Mouse (Mus musculus) kidney, adult 2 months (tissue): ENCODE results near the gene Syndig1.

Experiments
- CTCF ChIP-seq: fragments of 200-500 bp; conservative IDR thresholded peaks from 2 replicates; pipeline ENCODE4 v1.5.1; 2011; ENCODE audit warnings: low read depth, mild to moderate bottlenecking, control low read depth, low read length, moderate library complexity, mixed read lengths; ENCODE audit not compliant: insufficient read depth, insufficient read length
- POLR2A ChIP-seq: fragments of 200-500 bp; IDR thresholded peaks from one replicate; pipeline ENCODE4 v1.6.1; 2011; ENCODE audit warnings: low read depth, low read length, control low read depth

GRCm38 (mm10) chr2:150043531-150043930 lies 214.5 kb downstream of the Syndig1 start:
- TF ChIP-seq POLR2A (no peak), CTCF (no peak)
